Mouse (Mus musculus): Measurements from ENCODE around the gene B230307C23Rik. TPM values are rescaled to one million over a fixed set of nuclear protein-coding genes. Genes with fewer than 3 reads are reported as not detected.

B230307C23Rik gene
- 13.8 and 17.9 TPM in 2 replicates for polyA plus RNA-seq (2014; fragmentation: Nextera tagmentation; extraction: Ambion mirVana)

- Histone ChIP-seq H3K9ac (ENCODE audit: low read length) (peak within 1 kb of the TSS; percentile 75), H3K4me1 (ENCODE audit: control insufficient read depth in 2 of 2, insufficient read depth in 2 of 2, low read length in 2 of 2) (peaks cover 4 to 18% of the 10 kb centered on the region in 2 experiments; a peak in 3 of 4 replicates), H3K4me2 (ENCODE audit: low read length) (peak within 1 kb of the TSS; percentile 77), H3K27ac (replicated peaks in 1 of 2; ENCODE audit: control insufficient read depth in 1 of 2, insufficient read depth in 1 of 2, low read depth in 2 of 2, low read length in 2 of 2) (peak within 1 kb of the TSS; percentile 75 to 91), H3K36me3 (ENCODE audit: control insufficient read depth, insufficient read depth, low read length) (no peaks in the 10 kb centered on the region), H3K9me3 (ENCODE audit: control insufficient read depth, low read length) (no peaks in the 10 kb centered on the region), H3K27me3 (ENCODE audit: control insufficient read depth, insufficient read depth, low read length) (no peaks in the 10 kb centered on the region), H3K4me3 (ENCODE audit: control insufficient read depth in 1 of 2, insufficient read depth in 1 of 2, low read depth in 1 of 2, low read length in 2 of 2) (peak within 1 kb of the TSS; percentile 59 to 86)
- peak; percentile 93 for ATAC-seq (ENCODE audit: insufficient number of reproducible peaks, insufficient read depth, low FRiP score, low read depth)
- 2% methylated on average over 22 of the region's 22 CpGs for WGBS
Observed at GRCm38 (mm10) chr16:97996616-97997382, at the start of gene B230307C23Rik. Gene B230307C23Rik (plus strand): TSS chr16:97997315.

- no peak overlapping the region for H3K27ac ChIP-seq (replicated peaks in 1 of 2; ENCODE audit: control insufficient read depth in 1 of 2, insufficient read depth in 1 of 2, low read depth in 2 of 2, low read length in 2 of 2)
- H3K36me3 ChIP-seq (ENCODE audit: control insufficient read depth, insufficient read depth, low read length) = peaks cover 48% of the 10 kb centered on the region
- ATAC-seq (ENCODE audit: insufficient number of reproducible peaks, insufficient read depth, low FRiP score, low read depth) = peak; percentile 17; the same call in 1 of the 2 replicates
- no peak overlapping the region for H3K4me2 ChIP-seq (ENCODE audit: low read length)
- peaks cover 5% of the 10 kb centered on the region for H3K27me3 ChIP-seq (ENCODE audit: control insufficient read depth, insufficient read depth, low read length)
- H3K4me1 ChIP-seq (ENCODE audit: control insufficient read depth in 2 of 2, insufficient read depth in 2 of 2, low read length in 2 of 2) = peaks cover 3 to 4% of the 10 kb centered on the region in 2 experiments; a peak in 1 of 4 replicates
- no peak overlapping the region for H3K4me3 ChIP-seq (ENCODE audit: control insufficient read depth in 1 of 2, insufficient read depth in 1 of 2, low read depth in 1 of 2, low read length in 2 of 2)
- H3K9me3 ChIP-seq (ENCODE audit: control insufficient read depth, low read length) = no peaks in the 10 kb centered on the region
- WGBS = 8% methylated on average over 4 of the region's 4 CpGs
- no peak overlapping the region for H3K9ac ChIP-seq (ENCODE audit: low read length)
Observed at GRCm38 (mm10) chr16:97948836-97949235, 48.3 kb upstream of the B230307C23Rik start.

DNA sequence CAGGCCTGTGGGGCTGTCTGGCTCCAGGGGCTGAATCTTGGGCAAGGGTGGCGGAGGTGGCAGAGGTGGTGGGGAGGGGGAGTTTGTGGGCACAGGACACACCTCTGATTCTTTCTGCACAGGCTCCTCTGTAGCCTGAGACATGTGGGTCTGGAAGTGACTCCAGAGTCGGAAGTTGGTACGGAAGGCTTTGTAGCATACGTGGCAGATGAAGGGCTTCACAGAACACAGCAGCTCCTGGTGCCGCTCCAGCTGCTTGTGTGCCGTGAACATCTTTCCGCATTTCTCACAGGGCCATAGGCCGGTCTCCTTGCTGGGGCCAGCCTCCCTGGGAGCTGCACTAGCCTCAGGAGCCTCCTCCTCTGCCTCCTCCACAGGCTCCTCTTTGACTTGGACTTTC lies 47.1 kb upstream of the B230307C23Rik start:
- Histone ChIP-seq H3K36me3 (ENCODE audit: control insufficient read depth, insufficient read depth, low read length) (peaks cover 60% of the 10 kb centered on the region), H3K4me3 (ENCODE audit: control insufficient read depth in 1 of 2, insufficient read depth in 1 of 2, low read depth in 1 of 2, low read length in 2 of 2) (no peak overlapping the region), H3K9me3 (ENCODE audit: control insufficient read depth, low read length) (no peaks in the 10 kb centered on the region), H3K27me3 (ENCODE audit: control insufficient read depth, insufficient read depth, low read length) (peaks cover 12% of the 10 kb centered on the region), H3K4me2 (ENCODE audit: low read length) (no peak overlapping the region), H3K9ac (ENCODE audit: low read length) (no peak overlapping the region), H3K4me1 (ENCODE audit: control insufficient read depth in 2 of 2, insufficient read depth in 2 of 2, low read length in 2 of 2) (peaks cover 3 to 4% of the 10 kb centered on the region in 2 experiments; a peak in 1 of 4 replicates), H3K27ac (replicated peaks in 1 of 2; ENCODE audit: control insufficient read depth in 1 of 2, insufficient read depth in 1 of 2, low read depth in 2 of 2, low read length in 2 of 2) (no peak overlapping the region)
- no peak for ATAC-seq (ENCODE audit: insufficient number of reproducible peaks, insufficient read depth, low FRiP score, low read depth)
- 91% methylated on average over 8 of the region's 8 CpGs for WGBS

GRCm38 (mm10) chr16:97952371-97952770 lies 44.7 kb upstream of the B230307C23Rik start:
- ATAC-seq (ENCODE audit: insufficient number of reproducible peaks, insufficient read depth, low FRiP score, low read depth) = no peak
- Histone ChIP-seq H3K9me3 (ENCODE audit: control insufficient read depth, low read length) (no peaks in the 10 kb centered on the region), H3K27me3 (ENCODE audit: control insufficient read depth, insufficient read depth, low read length) (peaks cover 21% of the 10 kb centered on the region), H3K4me1 (ENCODE audit: control insufficient read depth in 2 of 2, insufficient read depth in 2 of 2, low read length in 2 of 2) (peaks cover 8 to 17% of the 10 kb centered on the region in 2 experiments), H3K9ac (ENCODE audit: low read length) (no peak overlapping the region), H3K4me2 (ENCODE audit: low read length) (no peak overlapping the region), H3K36me3 (ENCODE audit: control insufficient read depth, insufficient read depth, low read length) (peaks cover 69% of the 10 kb centered on the region), H3K27ac (replicated peaks in 1 of 2; ENCODE audit: control insufficient read depth in 1 of 2, insufficient read depth in 1 of 2, low read depth in 2 of 2, low read length in 2 of 2) (no peak overlapping the region), H3K4me3 (ENCODE audit: control insufficient read depth in 1 of 2, insufficient read depth in 1 of 2, low read depth in 1 of 2, low read length in 2 of 2) (no peak overlapping the region)
- 88% methylated on average over 4 of the region's 4 CpGs for WGBS

DNA sequence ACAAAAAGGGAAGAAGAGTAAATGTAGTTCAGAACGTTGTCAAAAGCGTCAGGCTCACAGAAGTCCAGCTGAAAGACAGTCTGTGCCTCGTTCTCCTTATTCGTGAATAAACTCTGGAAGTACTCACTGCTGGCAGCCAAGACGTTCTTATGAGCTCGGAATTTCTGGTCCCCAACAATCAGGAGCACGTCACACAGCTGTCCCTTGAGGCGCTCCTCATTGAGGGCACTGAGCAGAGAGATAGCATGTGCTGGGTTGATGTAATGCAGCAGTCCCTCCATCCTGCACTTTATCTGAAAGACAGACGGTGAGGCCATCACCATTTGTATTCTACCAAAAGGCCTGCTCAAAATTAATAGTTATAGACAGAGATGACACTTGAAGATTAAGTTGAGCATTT lies 44.3 kb upstream of the B230307C23Rik start:
- WGBS = 52% methylated on average over 9 of the region's 9 CpGs
- no peak for ATAC-seq (ENCODE audit: insufficient number of reproducible peaks, insufficient read depth, low FRiP score, low read depth)
- peaks cover 69% of the 10 kb centered on the region for H3K36me3 ChIP-seq (ENCODE audit: control insufficient read depth, insufficient read depth, low read length)
- H3K4me2 ChIP-seq (ENCODE audit: low read length) = no peak overlapping the region
- no peak overlapping the region for H3K4me3 ChIP-seq (ENCODE audit: control insufficient read depth in 1 of 2, insufficient read depth in 1 of 2, low read depth in 1 of 2, low read length in 2 of 2)
- no peak overlapping the region for H3K9ac ChIP-seq (ENCODE audit: low read length)
- H3K27ac ChIP-seq (replicated peaks in 1 of 2; ENCODE audit: control insufficient read depth in 1 of 2, insufficient read depth in 1 of 2, low read depth in 2 of 2, low read length in 2 of 2) = no peak overlapping the region
- H3K9me3 ChIP-seq (ENCODE audit: control insufficient read depth, low read length) = no peaks in the 10 kb centered on the region
- H3K4me1 ChIP-seq (ENCODE audit: control insufficient read depth in 2 of 2, insufficient read depth in 2 of 2, low read length in 2 of 2) = peaks cover 8 to 19% of the 10 kb centered on the region in 2 experiments
- H3K27me3 ChIP-seq (ENCODE audit: control insufficient read depth, insufficient read depth, low read length) = peaks cover 21% of the 10 kb centered on the region

DNA sequence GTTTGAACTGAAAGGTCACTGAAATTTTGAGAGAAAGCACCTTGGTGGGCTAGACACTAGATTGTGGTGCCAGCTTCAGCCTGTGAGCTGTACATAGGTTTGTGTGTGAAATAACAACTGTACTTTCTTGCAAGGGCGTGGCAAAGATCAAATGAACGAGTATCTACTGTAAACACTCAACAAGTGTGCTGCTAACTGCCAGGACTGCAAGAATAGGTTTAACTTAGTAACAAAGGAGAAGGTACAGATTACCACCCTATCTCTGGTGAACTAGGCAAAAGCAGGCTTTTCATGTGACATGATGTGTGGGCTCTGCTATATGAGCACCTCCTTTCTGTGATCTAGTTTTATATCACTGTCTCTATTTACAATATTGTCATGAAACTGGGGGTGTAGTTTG lies 43.8 kb upstream of the B230307C23Rik start:
- WGBS = 71% methylated on average over 2 of the region's 2 CpGs
- H3K4me3 ChIP-seq (ENCODE audit: control insufficient read depth in 1 of 2, insufficient read depth in 1 of 2, low read depth in 1 of 2, low read length in 2 of 2) = no peak overlapping the region

GRCm38 (mm10) chr16:97956011-97956410 lies 41.1 kb upstream of the B230307C23Rik start:
- Histone ChIP-seq H3K4me1 (ENCODE audit: control insufficient read depth in 2 of 2, insufficient read depth in 2 of 2, low read length in 2 of 2) (peaks cover 10 to 44% of the 10 kb centered on the region in 2 experiments), H3K27me3 (ENCODE audit: control insufficient read depth, insufficient read depth, low read length) (peaks cover 21% of the 10 kb centered on the region), H3K4me2 (ENCODE audit: low read length) (no peak overlapping the region), H3K9me3 (ENCODE audit: control insufficient read depth, low read length) (no peaks in the 10 kb centered on the region), H3K4me3 (ENCODE audit: control insufficient read depth in 1 of 2, insufficient read depth in 1 of 2, low read depth in 1 of 2, low read length in 2 of 2) (no peak overlapping the region), H3K9ac (ENCODE audit: low read length) (no peak overlapping the region), H3K36me3 (ENCODE audit: control insufficient read depth, insufficient read depth, low read length) (peaks cover 52% of the 10 kb centered on the region), H3K27ac (replicated peaks in 1 of 2; ENCODE audit: control insufficient read depth in 1 of 2, insufficient read depth in 1 of 2, low read depth in 2 of 2, low read length in 2 of 2) (no peak overlapping the region)
- no peak for ATAC-seq (ENCODE audit: insufficient number of reproducible peaks, insufficient read depth, low FRiP score, low read depth)
- WGBS = 88% methylated on average over 2 of the region's 2 CpGs

More for the DNA sequence above, 43.8 kb upstream of the B230307C23Rik start:
- Histone ChIP-seq H3K4me1 (ENCODE audit: control insufficient read depth in 2 of 2, insufficient read depth in 2 of 2, low read length in 2 of 2) (peaks cover 10 to 24% of the 10 kb centered on the region in 2 experiments), H3K4me2 (ENCODE audit: low read length) (no peak overlapping the region), H3K27me3 (ENCODE audit: control insufficient read depth, insufficient read depth, low read length) (peaks cover 21% of the 10 kb centered on the region), H3K9ac (ENCODE audit: low read length) (no peak overlapping the region), H3K36me3 (ENCODE audit: control insufficient read depth, insufficient read depth, low read length) (peaks cover 69% of the 10 kb centered on the region), H3K27ac (replicated peaks in 1 of 2; ENCODE audit: control insufficient read depth in 1 of 2, insufficient read depth in 1 of 2, low read depth in 2 of 2, low read length in 2 of 2) (no peak overlapping the region), H3K9me3 (ENCODE audit: control insufficient read depth, low read length) (no peaks in the 10 kb centered on the region)
- ATAC-seq (ENCODE audit: insufficient number of reproducible peaks, insufficient read depth, low FRiP score, low read depth) = no peak

Data from heart, embryonic 14.5 days (tissue).